Mouse (Mus musculus): ENCODE measurements around the gene Vmn2r49. TPM values are rescaled to one million over a fixed set of nuclear protein-coding genes. Genes with fewer than 3 reads are reported as not detected.
"Not testable (repeated sequence)": the region's sequence is repeated elsewhere in the genome, so short reads cannot be mapped to it uniquely, and the experiment has no call there.

The Vmn2r49 gene
- total RNA-seq (2021), result not detected in 2 replicates
- long read RNA-seq, experiment 1, result 0 reads
- long read RNA-seq, experiment 2, result 0 reads

DNA sequence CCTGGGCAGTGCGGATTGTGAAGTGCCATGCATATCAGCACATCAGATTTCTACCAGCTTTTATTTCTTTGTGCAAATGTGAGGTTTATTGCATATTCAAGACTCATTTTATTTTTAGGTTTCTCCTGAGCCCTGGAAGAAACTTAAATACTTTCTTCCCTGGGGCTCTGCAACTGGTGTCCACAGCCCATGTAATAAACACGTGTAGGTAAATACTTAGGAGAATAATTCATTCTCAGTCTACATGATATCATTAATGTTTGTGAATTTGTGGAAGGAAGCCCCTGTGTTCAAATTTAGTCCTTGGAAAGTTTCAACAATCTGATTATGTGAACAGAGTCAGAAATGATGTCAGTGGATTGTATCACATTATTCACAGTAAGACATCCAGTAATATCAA, at the start of gene Vmn2r49:
Gene Vmn2r49, minus strand, starts transcription at position 101 of the 400 bp plus-strand sequence.
- not testable (repeated sequence) for DNase-seq

DNA sequence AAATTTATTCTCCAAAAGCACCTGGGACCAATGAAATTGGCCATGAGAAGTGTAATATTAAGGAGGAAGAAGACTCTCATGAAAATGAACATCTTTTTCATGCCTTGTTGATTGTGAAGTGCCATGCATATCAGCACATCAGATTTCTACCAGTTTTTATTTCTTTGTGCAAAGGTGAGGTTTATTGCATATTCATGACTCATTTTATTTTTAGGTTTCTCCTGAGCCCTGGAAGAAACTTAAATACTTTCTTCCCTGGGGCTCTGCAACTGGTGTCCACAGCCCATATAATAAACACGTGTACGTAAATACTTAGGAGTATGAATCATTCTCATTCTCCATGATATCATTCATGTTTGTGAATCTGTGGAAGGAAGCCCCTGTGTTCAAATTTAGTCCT, 38.6 kb downstream of the Vmn2r49 start, which contains the start of gene Vmn2r48:
Gene Vmn2r48, minus strand, starts transcription at position 101 of the 400 bp plus-strand sequence.
- DNase-seq, result not testable (repeated sequence)

Other genes starting within 250 kb of the Vmn2r49 start
- not detected in 2 replicates for gene Vmn2r46, start 221.7 kb downstream of the Vmn2r49 start, total RNA-seq (2021)
- gene Vmn2r47, start 150.9 kb downstream of the Vmn2r49 start, total RNA-seq (2021), result not detected in 2 replicates
- not detected in 2 replicates for gene Vmn2r48, start 38.7 kb downstream of the Vmn2r49 start, total RNA-seq (2021)
- not detected in 2 replicates for gene Vmn2r50, start 61.0 kb upstream of the Vmn2r49 start, total RNA-seq (2021)
- gene Vmn2r51, start 113.5 kb upstream of the Vmn2r49 start, total RNA-seq (2021), result not detected in 2 replicates
- not detected in 2 replicates for gene Vmn2r52, start 184.3 kb upstream of the Vmn2r49 start, total RNA-seq (2021)